Mouse (Mus musculus): ENCODE measurements around the gene Rbpj. TPM values are rescaled to one million over a fixed set of nuclear protein-coding genes. Genes with fewer than 3 reads are reported as not detected.
A peak's percentile ranks its signal among the peaks of the same experiment; 100 is the strongest.

The Rbpj gene
- total RNA-seq (2014; fragmentation: Nextera tagmentation): 34.3 and 45.5 TPM in 2 replicates
- 28.6 and 31.1 TPM in 2 replicates for total RNA-seq (2017)

GRCm38 (mm10) chr5:53465883-53466282, at the start of gene Rbpj:
Gene Rbpj, plus strand, starts transcription at chr5:53466152.
- ATAC-seq (replicated peaks; ENCODE audit: low FRiP score, low TSS enrichment, poor library complexity, severe bottlenecking): no peak

- ATAC-seq (replicated peaks; ENCODE audit: low FRiP score, low TSS enrichment, poor library complexity, severe bottlenecking): peak; percentile 49
Observed at GRCm38 (mm10) chr5:53420777-53421176, 45.2 kb upstream of the Rbpj start.

- peak; percentile 79 for ATAC-seq (replicated peaks; ENCODE audit: low FRiP score, low TSS enrichment, poor library complexity, severe bottlenecking)
Observed at GRCm38 (mm10) chr5:53421291-53421690, 44.7 kb upstream of the Rbpj start.

- ATAC-seq (replicated peaks; ENCODE audit: low FRiP score, low TSS enrichment, poor library complexity, severe bottlenecking): no peak
Observed at GRCm38 (mm10) chr5:53427411-53427810, 38.5 kb upstream of the Rbpj start.

GRCm38 (mm10) chr5:53429683-53430477, 36.1 kb upstream of the Rbpj start:
- ATAC-seq (replicated peaks; ENCODE audit: low FRiP score, low TSS enrichment, poor library complexity, severe bottlenecking): no peak

GRCm38 (mm10) chr5:53432451-53432850, 33.5 kb upstream of the Rbpj start:
- ATAC-seq (replicated peaks; ENCODE audit: low FRiP score, low TSS enrichment, poor library complexity, severe bottlenecking): no peak

GRCm38 (mm10) chr5:53436905-53437632, 28.9 kb upstream of the Rbpj start:
- no peak for ATAC-seq (replicated peaks; ENCODE audit: low FRiP score, low TSS enrichment, poor library complexity, severe bottlenecking)

GRCm38 (mm10) chr5:53437767-53438166, 28.2 kb upstream of the Rbpj start:
- no peak for ATAC-seq (replicated peaks; ENCODE audit: low FRiP score, low TSS enrichment, poor library complexity, severe bottlenecking)

GRCm38 (mm10) chr5:53438268-53438667, 27.7 kb upstream of the Rbpj start:
- ATAC-seq (replicated peaks; ENCODE audit: low FRiP score, low TSS enrichment, poor library complexity, severe bottlenecking): no peak

GRCm38 (mm10) chr5:53439655-53440054, 26.3 kb upstream of the Rbpj start:
- ATAC-seq (replicated peaks; ENCODE audit: low FRiP score, low TSS enrichment, poor library complexity, severe bottlenecking): no peak

GRCm38 (mm10) chr5:53444030-53444429, 21.9 kb upstream of the Rbpj start:
- peak; percentile 37; the same call in 1 of the 2 replicates for ATAC-seq (replicated peaks; ENCODE audit: low FRiP score, low TSS enrichment, poor library complexity, severe bottlenecking)

- ATAC-seq (replicated peaks; ENCODE audit: low FRiP score, low TSS enrichment, poor library complexity, severe bottlenecking): 0 out of 2 replicates have a peak, but pooled peaks have one; percentile 37
Observed at GRCm38 (mm10) chr5:53450945-53451344, 15.0 kb upstream of the Rbpj start.

- ATAC-seq (replicated peaks; ENCODE audit: low FRiP score, low TSS enrichment, poor library complexity, severe bottlenecking): no peak
Observed at GRCm38 (mm10) chr5:53451829-53452228, 14.1 kb upstream of the Rbpj start.

- no peak for ATAC-seq (replicated peaks; ENCODE audit: low FRiP score, low TSS enrichment, poor library complexity, severe bottlenecking)
Observed at GRCm38 (mm10) chr5:53452920-53453319, 13.0 kb upstream of the Rbpj start.

GRCm38 (mm10) chr5:53454706-53455105, 11.2 kb upstream of the Rbpj start:
- ATAC-seq (replicated peaks; ENCODE audit: low FRiP score, low TSS enrichment, poor library complexity, severe bottlenecking): no peak

- no peak for ATAC-seq (replicated peaks; ENCODE audit: low FRiP score, low TSS enrichment, poor library complexity, severe bottlenecking)
Observed at GRCm38 (mm10) chr5:53455459-53455858, 10.5 kb upstream of the Rbpj start.

- no peak for ATAC-seq (replicated peaks; ENCODE audit: low FRiP score, low TSS enrichment, poor library complexity, severe bottlenecking)
Observed at GRCm38 (mm10) chr5:53460196-53460595, 5.8 kb upstream of the Rbpj start.

- no peak for ATAC-seq (replicated peaks; ENCODE audit: low FRiP score, low TSS enrichment, poor library complexity, severe bottlenecking)
Observed at GRCm38 (mm10) chr5:53463098-53464018, 2.6 kb upstream of the Rbpj start.

- no peak for ATAC-seq (replicated peaks; ENCODE audit: low FRiP score, low TSS enrichment, poor library complexity, severe bottlenecking)
Observed at GRCm38 (mm10) chr5:53466422-53467333, 726 bp downstream of the Rbpj start.
